Mouse (Mus musculus): ENCODE measurements at regions not wholly inside any gene's neighbourhood (a gene's known extent, or its start where the extent isn't known, plus 50 kb on each side); places are given as distances from the start of the nearest gene placed in this dataset.

DNA sequence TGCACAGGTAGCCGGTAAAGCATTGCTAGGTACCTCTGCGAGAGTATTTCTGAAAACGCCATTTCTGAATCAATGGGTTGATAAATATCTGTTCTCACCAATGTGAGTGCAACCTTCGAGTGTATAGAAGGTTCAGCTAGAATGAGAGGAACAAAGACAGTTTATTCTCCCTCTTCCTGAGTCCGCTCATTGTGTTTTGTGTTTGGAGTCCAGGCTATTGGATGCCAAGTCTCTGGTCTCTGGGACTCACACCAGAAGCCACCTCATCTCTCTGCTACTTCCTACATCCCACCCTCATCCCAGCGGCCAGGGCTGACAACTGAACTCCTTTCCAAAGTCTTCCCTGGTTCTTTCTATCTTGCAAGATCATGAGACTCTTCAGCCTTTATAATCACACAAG, 62.7 kb downstream of the Lrrc30 start:
- Histone ChIP-seq H3K9ac (no peak overlapping the region), H3K9me3 (no peaks in the 10 kb centered on the region), H3K27me3 (no peaks in the 10 kb centered on the region), H3K4me3 (no peak overlapping the region), H3K4me1 (0 out of 2 replicates have a peak, but pooled peaks cover 7% of the 10 kb centered on the region), H3K4me2 (no peak overlapping the region), H3K27ac (no peak overlapping the region), H3K36me3 (no peaks in the 10 kb centered on the region)
- no peak for ATAC-seq (ENCODE audit: insufficient number of reproducible peaks, low FRiP score, low TSS enrichment, low read depth)
- WGBS = 85% methylated on average over 6 of the region's 6 CpGs

DNA sequence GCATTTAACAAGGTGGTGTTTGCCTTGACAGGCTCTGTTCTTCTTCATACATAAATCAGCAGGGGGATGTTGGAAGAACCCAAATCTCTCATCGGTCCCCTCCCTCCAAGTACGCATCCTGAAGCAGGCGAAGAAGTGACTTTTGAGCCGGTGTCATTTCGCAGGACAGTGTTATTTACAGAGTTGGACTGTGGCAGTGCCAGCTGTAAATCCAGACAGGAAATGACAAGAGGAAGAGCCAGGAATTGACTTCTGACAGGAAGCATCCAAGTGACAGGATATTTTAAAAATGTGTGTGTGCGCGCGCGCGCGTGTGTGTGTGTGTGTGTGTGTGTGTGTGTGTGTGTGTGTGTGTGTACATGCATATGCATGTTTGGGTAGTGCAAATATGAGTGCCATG, 66.3 kb downstream of the Lrrc30 start:
- Histone ChIP-seq H3K36me3 (no peaks in the 10 kb centered on the region), H3K27ac (no peak overlapping the region), H3K9ac (no peak overlapping the region), H3K4me2 (no peak overlapping the region), H3K9me3 (no peaks in the 10 kb centered on the region), H3K4me1 (0 out of 2 replicates have a peak, but pooled peaks cover 11% of the 10 kb centered on the region), H3K27me3 (no peaks in the 10 kb centered on the region), H3K4me3 (no peak overlapping the region)
- WGBS = 60% methylated on average over 11 of the region's 11 CpGs
- no peak for ATAC-seq (ENCODE audit: insufficient number of reproducible peaks, low FRiP score, low TSS enrichment, low read depth)

DNA sequence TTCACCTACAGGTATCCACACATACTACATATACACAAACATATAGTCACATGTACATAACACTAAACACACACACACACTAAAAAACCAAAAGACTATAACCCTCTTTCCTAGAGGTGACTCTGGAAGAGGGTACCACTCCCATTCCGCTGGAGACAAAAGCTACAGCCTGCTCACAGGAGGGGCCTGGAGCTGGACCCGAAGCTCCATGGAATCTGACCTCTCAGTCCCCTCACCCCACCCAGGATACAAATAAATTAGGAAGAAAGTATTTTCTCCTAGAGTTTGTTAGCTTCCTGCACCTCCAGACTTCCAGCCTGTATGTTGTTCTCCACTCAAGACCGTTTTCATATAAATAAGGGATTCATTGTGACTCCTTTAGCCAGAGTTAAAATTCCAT, 66.8 kb downstream of the Lrrc30 start:
- no peak for ATAC-seq (ENCODE audit: insufficient number of reproducible peaks, low FRiP score, low TSS enrichment, low read depth)
- 0 out of 2 replicates have a peak, but pooled peaks cover 11% of the 10 kb centered on the region for H3K4me1 ChIP-seq
- H3K27me3 ChIP-seq = no peaks in the 10 kb centered on the region
- H3K4me3 ChIP-seq = no peak overlapping the region
- H3K27ac ChIP-seq = no peak overlapping the region
- H3K9me3 ChIP-seq = no peaks in the 10 kb centered on the region
- H3K36me3 ChIP-seq = no peaks in the 10 kb centered on the region
- 26% methylated on average over 3 of the region's 3 CpGs for WGBS
- H3K9ac ChIP-seq = no peak overlapping the region
- no peak overlapping the region for H3K4me2 ChIP-seq

DNA sequence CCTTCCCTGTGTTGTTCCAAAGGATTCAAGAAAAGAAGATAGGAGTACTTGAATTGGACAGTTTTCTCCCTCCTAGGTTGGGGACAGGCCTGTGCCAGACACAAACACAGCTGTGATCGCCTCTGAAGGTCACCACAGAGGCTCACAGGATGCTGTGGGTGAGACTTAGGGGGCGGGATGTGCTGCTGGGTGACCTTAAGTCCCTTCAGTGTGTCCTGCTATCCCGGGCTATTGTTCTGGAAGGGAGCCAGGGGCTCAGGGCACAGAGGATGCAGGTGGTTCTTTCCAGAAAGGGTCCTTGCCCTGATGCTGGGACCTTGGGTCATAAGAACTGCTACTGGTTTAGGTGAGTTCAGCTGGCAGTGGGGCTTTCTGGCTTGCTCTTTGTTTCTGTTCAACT, 67.7 kb downstream of the Lrrc30 start:
- Histone ChIP-seq H3K27me3 (no peaks in the 10 kb centered on the region), H3K4me2 (no peak overlapping the region), H3K9me3 (no peaks in the 10 kb centered on the region), H3K4me3 (no peak overlapping the region), H3K9ac (no peak overlapping the region), H3K36me3 (no peaks in the 10 kb centered on the region), H3K4me1 (0 out of 2 replicates have a peak, but pooled peaks cover 11% of the 10 kb centered on the region), H3K27ac (no peak overlapping the region)
- WGBS = 69% methylated on average over 3 of the region's 3 CpGs
- ATAC-seq (ENCODE audit: insufficient number of reproducible peaks, low FRiP score, low TSS enrichment, low read depth) = no peak

DNA sequence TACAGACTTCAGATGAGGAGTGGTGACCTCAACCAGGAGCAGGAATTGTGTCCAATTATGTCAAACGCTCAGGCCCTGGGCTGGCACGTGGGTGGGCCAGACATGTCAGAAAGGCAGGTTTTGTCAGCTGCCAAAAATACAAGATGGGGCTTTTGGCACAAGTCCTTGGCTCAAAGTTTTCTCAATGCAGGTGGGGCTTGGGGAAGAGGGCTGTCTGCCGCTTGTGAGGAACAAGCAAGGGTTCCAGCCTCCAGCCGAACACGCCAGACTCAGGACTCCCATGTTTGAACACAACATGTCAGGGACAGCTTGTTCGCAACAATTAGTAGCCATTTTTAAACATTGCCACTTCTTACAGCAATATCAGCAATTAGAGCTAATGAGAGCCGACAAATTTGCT, 69.5 kb downstream of the Lrrc30 start:
- WGBS = 59% methylated on average over 7 of the region's 7 CpGs
- Histone ChIP-seq H3K9me3 (no peaks in the 10 kb centered on the region), H3K4me1 (0 out of 2 replicates have a peak, but pooled peaks cover 11% of the 10 kb centered on the region), H3K4me3 (no peak overlapping the region), H3K27ac (no peak overlapping the region), H3K27me3 (no peaks in the 10 kb centered on the region), H3K4me2 (no peak overlapping the region), H3K9ac (no peak overlapping the region), H3K36me3 (no peaks in the 10 kb centered on the region)
- no peak for ATAC-seq (ENCODE audit: insufficient number of reproducible peaks, low FRiP score, low TSS enrichment, low read depth)

DNA sequence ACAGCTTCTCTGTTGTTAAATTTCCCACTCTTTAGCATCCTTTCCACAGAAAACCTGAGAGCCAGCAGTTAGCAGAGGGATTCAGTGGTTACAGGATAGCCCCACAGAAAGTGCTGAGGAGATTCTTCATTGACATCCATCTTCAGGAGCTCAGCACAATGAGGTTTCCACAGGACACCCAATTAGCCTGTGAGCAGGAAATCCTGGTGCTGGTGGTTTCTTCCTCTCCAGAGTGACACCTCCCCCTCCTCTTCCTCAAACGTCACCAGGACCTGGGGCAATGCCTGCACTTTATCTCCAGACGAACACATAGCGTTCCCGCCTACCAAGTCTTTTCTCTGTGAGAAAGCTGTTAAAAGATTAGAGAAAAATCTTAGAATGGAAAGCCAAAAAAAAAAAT, 70.7 kb downstream of the Lrrc30 start:
- no peak overlapping the region for H3K27ac ChIP-seq
- no peaks in the 10 kb centered on the region for H3K36me3 ChIP-seq
- no peaks in the 10 kb centered on the region for H3K27me3 ChIP-seq
- no peak overlapping the region for H3K4me3 ChIP-seq
- H3K4me1 ChIP-seq = 0 out of 2 replicates have a peak, but pooled peaks cover 11% of the 10 kb centered on the region
- 50% methylated on average over 4 of the region's 4 CpGs for WGBS
- no peak for ATAC-seq (ENCODE audit: insufficient number of reproducible peaks, low FRiP score, low TSS enrichment, low read depth)
- H3K9me3 ChIP-seq = no peaks in the 10 kb centered on the region
- no peak overlapping the region for H3K4me2 ChIP-seq
- H3K9ac ChIP-seq = no peak overlapping the region

DNA sequence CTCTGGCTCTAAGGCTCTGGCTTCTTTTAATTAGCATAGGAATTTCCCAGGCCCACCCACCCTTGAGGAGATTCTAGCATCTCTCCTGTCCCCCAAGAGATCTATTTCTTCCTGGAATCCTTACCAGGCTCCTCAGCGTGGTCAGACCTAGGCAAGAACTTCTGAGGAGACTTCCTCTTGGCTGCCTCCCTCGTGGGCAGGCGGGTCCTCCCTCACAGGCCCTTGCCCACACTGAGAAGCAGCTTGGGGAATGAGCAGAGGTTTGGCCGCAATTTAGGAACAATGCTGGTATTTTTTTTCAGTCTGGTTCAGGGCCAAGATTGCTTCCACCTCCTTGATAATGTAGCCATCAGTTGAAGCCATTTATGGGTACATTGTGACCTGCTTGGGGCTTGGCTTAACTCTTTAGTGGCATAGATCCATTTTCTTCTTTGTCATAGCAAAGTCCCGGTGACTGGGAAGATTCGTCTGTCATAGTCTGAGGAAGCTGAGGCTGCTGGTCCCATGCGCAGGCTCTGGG, 75.1 kb downstream of the Lrrc30 start:
- H3K4me2 ChIP-seq = no peak overlapping the region
- ATAC-seq (ENCODE audit: insufficient number of reproducible peaks, low FRiP score, low TSS enrichment, low read depth) = no peak
- H3K4me1 ChIP-seq = no peaks in the 10 kb centered on the region
- no peak overlapping the region for H3K27ac ChIP-seq
- H3K4me3 ChIP-seq = no peak overlapping the region
- no peak overlapping the region for H3K9ac ChIP-seq
- no peaks in the 10 kb centered on the region for H3K9me3 ChIP-seq
- 60% methylated on average over 7 of the region's 7 CpGs for WGBS
- H3K36me3 ChIP-seq = no peaks in the 10 kb centered on the region
- no peaks in the 10 kb centered on the region for H3K27me3 ChIP-seq

DNA sequence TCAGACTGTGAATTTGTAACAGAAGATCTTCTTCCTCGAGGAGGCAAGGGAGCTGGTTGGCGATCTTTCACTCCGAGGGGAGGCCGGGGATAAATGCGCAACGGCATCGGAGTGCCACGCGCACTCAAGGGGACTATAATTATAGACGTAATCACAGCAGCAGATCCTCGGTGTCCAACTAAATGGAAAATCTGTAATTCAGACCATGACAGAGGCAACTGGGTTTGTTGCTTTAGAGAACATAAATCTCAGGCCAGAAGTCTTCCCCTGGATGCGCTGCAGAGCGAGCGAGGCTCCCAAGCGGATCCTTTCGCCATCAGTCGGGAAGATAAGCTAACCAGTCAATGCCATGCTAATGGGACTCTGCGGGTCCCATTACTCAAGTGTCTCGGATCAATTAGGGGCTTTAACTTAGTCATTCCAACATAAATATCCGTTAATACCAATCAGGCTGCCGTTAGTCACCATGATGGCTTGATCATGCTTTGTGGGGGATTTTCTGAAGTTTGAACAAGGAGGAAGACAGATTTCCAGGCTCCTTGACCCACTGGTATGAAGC, 79.9 kb downstream of the Lrrc30 start:
- no peak overlapping the region for H3K4me3 ChIP-seq
- H3K4me1 ChIP-seq = no peaks in the 10 kb centered on the region
- H3K27me3 ChIP-seq = no peaks in the 10 kb centered on the region
- WGBS = 86% methylated on average over 21 of the region's 21 CpGs
- H3K36me3 ChIP-seq = no peaks in the 10 kb centered on the region
- ATAC-seq (ENCODE audit: insufficient number of reproducible peaks, low FRiP score, low TSS enrichment, low read depth) = no peak
- H3K27ac ChIP-seq = no peak overlapping the region
- no peaks in the 10 kb centered on the region for H3K9me3 ChIP-seq
- no peak overlapping the region for H3K9ac ChIP-seq
- H3K4me2 ChIP-seq = no peak overlapping the region

DNA sequence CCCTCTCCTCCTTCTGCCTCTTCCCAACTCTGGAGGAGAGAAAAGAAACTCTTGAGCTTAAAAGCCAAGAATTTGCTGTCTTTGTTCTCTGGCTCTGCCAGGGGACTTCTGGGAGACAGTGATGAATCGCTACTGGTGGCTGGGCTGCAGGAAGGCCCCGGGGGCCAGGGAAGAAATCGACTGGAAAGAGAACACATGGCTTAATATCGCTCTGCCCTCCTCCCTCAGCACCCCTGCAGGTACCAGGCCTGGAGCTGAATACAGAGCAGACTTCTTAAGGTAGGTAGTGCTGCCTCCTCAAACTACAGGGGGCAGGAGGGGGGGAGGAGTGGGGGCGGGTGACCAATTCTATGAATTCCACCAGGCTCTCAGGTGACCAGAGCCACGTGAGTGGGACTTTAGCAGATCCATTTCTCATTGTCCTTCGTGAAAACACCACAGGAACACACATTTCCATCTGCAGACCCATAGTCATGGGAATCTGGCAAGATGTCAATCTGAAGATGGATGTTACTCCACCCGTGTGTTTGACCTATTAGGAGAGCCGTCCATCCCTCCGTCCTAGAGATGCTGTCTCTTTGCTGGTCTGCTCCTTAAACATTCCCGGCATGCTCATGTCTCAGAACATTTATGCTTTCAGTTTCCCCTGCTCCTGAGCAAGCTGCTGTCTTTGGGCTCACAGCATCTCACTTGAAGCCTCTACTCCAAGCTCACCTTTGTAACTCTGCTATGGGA, 83.4 kb downstream of the Lrrc30 start:
- no peak overlapping the region for H3K4me2 ChIP-seq
- no peaks in the 10 kb centered on the region for H3K36me3 ChIP-seq
- H3K9me3 ChIP-seq = no peaks in the 10 kb centered on the region
- no peak overlapping the region for H3K27ac ChIP-seq
- H3K9ac ChIP-seq = no peak overlapping the region
- 45% methylated on average over 11 of the region's 11 CpGs for WGBS
- H3K4me3 ChIP-seq = no peak overlapping the region
- H3K27me3 ChIP-seq = no peaks in the 10 kb centered on the region
- no peaks in the 10 kb centered on the region for H3K4me1 ChIP-seq
- no peak for ATAC-seq (ENCODE audit: insufficient number of reproducible peaks, low FRiP score, low TSS enrichment, low read depth)

DNA sequence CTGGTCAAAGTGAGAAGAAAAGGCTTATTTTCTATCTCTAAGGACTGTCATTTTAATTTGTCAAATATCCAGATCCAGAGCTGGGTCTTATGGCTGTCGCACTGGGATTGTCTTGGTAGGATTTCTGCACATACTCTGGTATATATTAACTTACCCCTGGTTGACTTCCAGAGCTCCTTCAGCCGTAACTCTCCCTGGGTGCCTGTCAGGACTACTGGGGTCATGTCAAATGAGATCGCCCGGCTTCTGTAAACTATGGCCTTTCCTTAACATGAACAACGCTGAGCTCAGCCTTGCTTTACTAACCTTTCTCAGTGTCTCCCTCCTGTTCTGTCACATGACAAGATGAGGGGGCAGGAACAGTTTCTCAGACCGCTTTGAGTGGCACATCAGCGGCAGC, 88.1 kb downstream of the Lrrc30 start:
- H3K4me3 ChIP-seq = no peak overlapping the region

DNA sequence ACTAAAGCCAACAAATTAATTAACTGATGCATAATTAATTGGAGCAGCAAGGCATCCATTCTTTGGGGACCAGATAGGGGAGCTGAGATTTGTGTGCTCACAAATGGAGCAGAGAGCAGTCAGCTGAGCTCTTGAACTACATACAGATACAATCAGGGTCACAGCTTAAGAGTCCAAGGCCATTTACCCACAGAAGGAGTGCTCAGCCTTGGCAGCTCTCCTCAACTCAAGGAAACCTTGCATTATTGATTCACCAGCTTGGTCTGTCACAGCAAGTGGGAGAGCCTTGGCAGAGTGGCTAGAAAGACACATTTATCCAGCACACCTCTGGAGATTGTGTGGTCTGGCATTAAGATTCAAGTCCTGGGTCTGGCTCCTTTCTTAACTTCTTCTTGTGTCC, 100.2 kb downstream of the Lrrc30 start:
- H3K9ac ChIP-seq = no peak overlapping the region
- H3K4me1 ChIP-seq = no peaks in the 10 kb centered on the region
- no peak overlapping the region for H3K27ac ChIP-seq
- H3K4me2 ChIP-seq = no peak overlapping the region
- H3K27me3 ChIP-seq = no peaks in the 10 kb centered on the region
- H3K9me3 ChIP-seq = no peaks in the 10 kb centered on the region
- no peak overlapping the region for H3K4me3 ChIP-seq
- H3K36me3 ChIP-seq = no peaks in the 10 kb centered on the region
- ATAC-seq (ENCODE audit: insufficient number of reproducible peaks, low FRiP score, low TSS enrichment, low read depth) = no peak

More for the DNA sequence above, 88.1 kb downstream of the Lrrc30 start:
- Histone ChIP-seq H3K4me1 (no peaks in the 10 kb centered on the region), H3K9me3 (no peaks in the 10 kb centered on the region), H3K9ac (no peak overlapping the region), H3K4me2 (no peak overlapping the region), H3K27me3 (no peaks in the 10 kb centered on the region), H3K27ac (no peak overlapping the region), H3K36me3 (no peaks in the 10 kb centered on the region)
- 88% methylated on average over 7 of the region's 7 CpGs for WGBS
- ATAC-seq (ENCODE audit: insufficient number of reproducible peaks, low FRiP score, low TSS enrichment, low read depth) = no peak

DNA sequence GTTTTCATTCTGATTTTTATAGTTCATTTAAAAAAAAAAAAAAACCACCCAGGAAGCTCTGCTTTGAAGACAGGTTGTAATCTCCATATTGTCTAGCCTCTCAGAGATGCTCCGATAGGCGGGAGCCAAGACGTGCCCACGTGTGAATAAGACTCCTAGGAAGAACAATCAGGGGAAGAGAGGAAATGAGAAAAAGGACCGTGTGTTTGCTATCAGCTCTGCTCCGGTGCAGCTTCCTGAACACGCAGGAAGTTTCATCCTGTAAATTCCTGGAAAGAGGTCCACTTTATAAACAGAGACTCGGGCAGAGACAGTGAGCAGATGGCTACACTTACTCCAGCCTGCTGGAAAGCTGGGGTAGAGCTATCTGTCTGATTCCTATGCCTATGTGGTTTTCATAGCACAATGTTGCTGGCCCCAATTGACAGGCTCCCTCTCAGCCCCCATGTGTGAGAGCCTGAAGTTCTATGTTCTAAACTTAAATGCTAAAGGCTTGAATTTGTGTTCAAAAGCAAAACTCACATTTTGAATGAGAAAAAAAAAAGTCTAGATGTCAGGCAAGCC, 111.6 kb downstream of the Lrrc30 start:
- no peak overlapping the region for H3K9ac ChIP-seq
- WGBS = 60% methylated on average over 8 of the region's 8 CpGs
- no peak overlapping the region for H3K27ac ChIP-seq

More for the DNA sequence above, 111.6 kb downstream of the Lrrc30 start:
- Histone ChIP-seq H3K4me2 (no peak overlapping the region), H3K36me3 (no peaks in the 10 kb centered on the region), H3K9me3 (no peaks in the 10 kb centered on the region), H3K4me3 (no peak overlapping the region), H3K4me1 (no peaks in the 10 kb centered on the region), H3K27me3 (no peaks in the 10 kb centered on the region)
- ATAC-seq (ENCODE audit: insufficient number of reproducible peaks, low FRiP score, low TSS enrichment, low read depth) = no peak
